Mouse (Mus musculus) olfactory bulb, adult 2 months (tissue): ENCODE measurements at regions not wholly inside any gene's neighbourhood (a gene's known extent, or its start where the extent isn't known, plus 50 kb on each side); places are given as distances from the start of the nearest gene placed in this dataset.

ENCODE experiments used
- CTCF ChIP-seq: fragments of 200-500 bp; IDR thresholded peaks from 2 replicates; pipeline ENCODE4 v1.5.1; 2012; ENCODE audit warnings: low read depth, mild to moderate bottlenecking, low read length, moderate library complexity; ENCODE audit not compliant: insufficient read depth
- POLR2A ChIP-seq: fragments of 200-500 bp; IDR thresholded peaks from 2 replicates; pipeline ENCODE4 v1.6.1; 2012; ENCODE audit warnings: mild to moderate bottlenecking, low read depth, low read length, moderate library complexity; ENCODE audit not compliant: insufficient read depth

- TF ChIP-seq CTCF: no peak
- no peak for TF ChIP-seq POLR2A
Observed at GRCm38 (mm10) chr12:51241131-51241781, 106.6 kb upstream of the G2e3 start.
